In the genomic region with DNA sequence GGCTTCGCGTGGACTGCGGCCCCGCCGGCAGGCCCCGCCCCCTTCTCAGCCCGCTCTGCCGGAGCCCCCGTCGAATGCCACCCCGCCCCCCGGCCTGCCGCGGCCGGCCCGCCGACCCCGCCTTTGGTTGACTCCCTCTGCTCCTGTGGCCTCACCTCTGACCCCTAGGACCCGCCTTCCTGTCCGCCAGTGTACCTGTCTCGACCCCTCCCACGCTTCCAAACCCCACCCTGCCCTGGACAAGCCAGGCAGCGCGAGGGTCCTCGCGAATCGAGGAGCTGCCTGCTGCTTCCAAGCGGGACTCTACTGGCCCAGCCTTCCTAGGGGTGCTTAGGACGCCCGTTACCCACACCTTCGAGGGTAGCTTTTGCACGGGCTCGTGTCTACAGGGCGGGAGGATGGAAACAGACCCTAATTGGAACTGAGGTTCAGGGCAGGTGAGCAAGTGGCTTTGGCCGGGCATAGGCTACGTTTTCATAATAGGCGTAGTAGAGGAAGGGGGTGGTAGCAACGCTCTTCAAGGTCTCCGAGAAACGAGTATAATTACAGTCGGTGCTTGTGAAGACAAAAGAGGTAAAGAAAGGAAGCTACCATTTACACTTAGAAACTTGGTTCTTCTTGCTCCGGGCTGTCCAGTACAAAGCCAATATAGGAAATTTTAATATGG, we compare ENCODE assay signal across 8 mouse cellular contexts. TPM values are rescaled to one million over a fixed set of nuclear protein-coding genes. Genes with fewer than 3 reads are reported as not detected.
DNase-seq lines count a peak whose midpoint lies in the region; ATAC-seq lines count a peak whose summit lies in the region.

No protein-coding gene starts in this region.

- H3K27ac ChIP-seq in lung, embryonic 15.5 days, result peak overlapping the region; percentile 98
- H3K27ac ChIP-seq in liver, embryonic 16.5 days (ENCODE audit: low read length), result peak overlapping the region; percentile 93

- no peaks in the 10 kb centered on the region for H3K27me3 ChIP-seq in lung, embryonic 15.5 days
- no peaks in the 10 kb centered on the region for H3K27me3 ChIP-seq in liver, embryonic 16.5 days (ENCODE audit: control insufficient read depth, insufficient read depth, low read depth, low read length)

- under 1% methylated on average over 40 of the region's 42 CpGs for WGBS in lung, embryonic 15.5 days
- WGBS in liver, embryonic 16.5 days (ENCODE audit: insufficient replicate concordance), result 1% methylated on average over 41 of the region's 42 CpGs

- peaks cover 30% of the 10 kb centered on the region for H3K36me3 ChIP-seq in lung, embryonic 15.5 days
- H3K36me3 ChIP-seq in liver, embryonic 16.5 days (ENCODE audit: control insufficient read depth, insufficient read depth), result peaks cover 17% of the 10 kb centered on the region

- peak overlapping the region; percentile 87 for H3K4me2 ChIP-seq in lung, embryonic 15.5 days
- H3K4me2 ChIP-seq in liver, embryonic 16.5 days (ENCODE audit: low read depth, low read length), result peak overlapping the region; percentile 92

- H3K9ac ChIP-seq in lung, embryonic 15.5 days, result peak overlapping the region; percentile 90
- H3K9ac ChIP-seq in liver, embryonic 16.5 days (ENCODE audit: low read depth, low read length), result peak overlapping the region; percentile 84

- peak overlapping the region; percentile 91 for H3K4me3 ChIP-seq in lung, embryonic 15.5 days
- H3K4me3 ChIP-seq in liver, embryonic 16.5 days (ENCODE audit: low read depth, low read length), result peak overlapping the region; percentile 87

- no peaks in the 10 kb centered on the region for H3K9me3 ChIP-seq in lung, embryonic 15.5 days
- H3K9me3 ChIP-seq in liver, embryonic 16.5 days (replicated peaks; ENCODE audit: control insufficient read depth, low read length), result no peaks in the 10 kb centered on the region

- ATAC-seq in cerebellum, adult (ENCODE audit: insufficient number of reproducible peaks, low FRiP score, low TSS enrichment), result peak; percentile 1; the same call in 1 of the 2 replicates
- ATAC-seq in lung, embryonic 15.5 days (ENCODE audit: borderline replicate concordance, extremely low read depth, low FRiP score, low TSS enrichment), result 0 out of 2 replicates have a peak, but pooled peaks have one; percentile 9
- ATAC-seq in liver, embryonic 16.5 days (ENCODE audit: low read depth), result peak; percentile 33
- ATAC-seq in erythroid progenitor cell, adult 5-6 weeks (replicated peaks; ENCODE audit: low FRiP score, poor library complexity, severe bottlenecking), result no peak

- peaks cover 22% of the 10 kb centered on the region for H3K4me1 ChIP-seq in lung, embryonic 15.5 days
- H3K4me1 ChIP-seq in liver, embryonic 16.5 days (ENCODE audit: control insufficient read depth, low read depth, low read length), result peaks cover 24% of the 10 kb centered on the region

- no peak for DNase-seq in cerebellum, adult 11-12 months
- no peak for DNase-seq in lung, postnatal 25 days (ENCODE audit: low spot score)
- DNase-seq in forelimb bud, embryonic 11.5 days (ENCODE audit: low read depth, low spot score), result peak; percentile 68
- no peak for DNase-seq in B cell, adult 2 months

RNA-seq across cellular contexts. Expression of gene Agbl5, which starts 0.7 kb away (rescaled TPM):
- polyA plus RNA-seq in lung, embryonic 15.5 days (2015; fragmentation: Nextera tagmentation; extraction: Ambion mirVana), result 20.4 and 21.0 TPM in 2 replicates
- polyA plus RNA-seq in liver, embryonic 16.5 days (2015; fragmentation: Nextera tagmentation; extraction: Ambion mirVana), result 5.7 and 6.1 TPM in 2 replicates
- total RNA-seq in erythroid progenitor cell, adult 5-6 weeks (2015; ENCODE audit: low replicate concordance), result 3.4 and 3.6 TPM in 2 replicates
- total RNA-seq in erythroid progenitor cell, adult 5-6 weeks (2017; ENCODE audit: low replicate concordance), result 1.1 and 7.1 TPM in 2 replicates

RNA-seq across cellular contexts. Expression of gene Ost4, which starts 18.4 kb away (rescaled TPM):
- 421 and 449 TPM in 2 replicates for polyA plus RNA-seq in lung, embryonic 15.5 days (2015; fragmentation: Nextera tagmentation; extraction: Ambion mirVana)
- 311 and 346 TPM in 2 replicates for polyA plus RNA-seq in liver, embryonic 16.5 days (2015; fragmentation: Nextera tagmentation; extraction: Ambion mirVana)
- total RNA-seq in erythroid progenitor cell, adult 5-6 weeks (2015; ENCODE audit: low replicate concordance), result 256 and 260 TPM in 2 replicates
- total RNA-seq in erythroid progenitor cell, adult 5-6 weeks (2017; ENCODE audit: low replicate concordance), result 78.4 and 188 TPM in 2 replicates

RNA-seq across cellular contexts. Expression of gene Tmem214, which starts 21.4 kb away (rescaled TPM):
- polyA plus RNA-seq in lung, embryonic 15.5 days (2015; fragmentation: Nextera tagmentation; extraction: Ambion mirVana), result 78.4 and 79.8 TPM in 2 replicates
- 40.1 and 41.7 TPM in 2 replicates for polyA plus RNA-seq in liver, embryonic 16.5 days (2015; fragmentation: Nextera tagmentation; extraction: Ambion mirVana)
- total RNA-seq in erythroid progenitor cell, adult 5-6 weeks (2015; ENCODE audit: low replicate concordance), result 6.8 and 11.3 TPM in 2 replicates
- total RNA-seq in erythroid progenitor cell, adult 5-6 weeks (2017; ENCODE audit: low replicate concordance), result 9.5 and 10.0 TPM in 2 replicates

RNA-seq across cellular contexts. Expression of gene Emilin1, which starts 24.0 kb away (rescaled TPM):
- polyA plus RNA-seq in lung, embryonic 15.5 days (2015; fragmentation: Nextera tagmentation; extraction: Ambion mirVana), result 228 and 233 TPM in 2 replicates
- polyA plus RNA-seq in liver, embryonic 16.5 days (2015; fragmentation: Nextera tagmentation; extraction: Ambion mirVana), result 37.2 and 39.1 TPM in 2 replicates
- 9.6 and 11.5 TPM in 2 replicates for total RNA-seq in erythroid progenitor cell, adult 5-6 weeks (2015; ENCODE audit: low replicate concordance)
- total RNA-seq in erythroid progenitor cell, adult 5-6 weeks (2017; ENCODE audit: low replicate concordance), result 5.6 and 11.6 TPM in 2 replicates

RNA-seq across cellular contexts. Expression of gene Khk, which starts 32.0 kb away (rescaled TPM):
- 11.8 and 14.6 TPM in 2 replicates for polyA plus RNA-seq in lung, embryonic 15.5 days (2015; fragmentation: Nextera tagmentation; extraction: Ambion mirVana)
- polyA plus RNA-seq in liver, embryonic 16.5 days (2015; fragmentation: Nextera tagmentation; extraction: Ambion mirVana), result 31.7 and 36.0 TPM in 2 replicates
- 2.5 and 10.8 TPM in 2 replicates for total RNA-seq in erythroid progenitor cell, adult 5-6 weeks (2015; ENCODE audit: low replicate concordance)
- total RNA-seq in erythroid progenitor cell, adult 5-6 weeks (2017; ENCODE audit: low replicate concordance), result 4.4 and 8.9 TPM in 2 replicates
